Mouse (Mus musculus) ES-E14 (cell line): ENCODE data around the gene Nup107.

ENCODE experiments used
- CHD2 ChIP-seq: IDR thresholded peaks from 2 replicates; pipeline ENCODE4 v1.6.1; 2014; ENCODE audit warnings: mild to moderate bottlenecking, low read depth, low read length, inconsistent platforms
- HCFC1 ChIP-seq: IDR thresholded peaks from 2 replicates; pipeline ENCODE4 v1.6.1; 2012; ENCODE audit warnings: low read length, inconsistent platforms, borderline replicate concordance; ENCODE audit not compliant: insufficient read depth
- ZC3H11A ChIP-seq: IDR thresholded peaks from 2 replicates; pipeline ENCODE4 v1.6.1; 2012; ENCODE audit warnings: low read depth, mild to moderate bottlenecking, inconsistent platforms, low read length, borderline replicate concordance
- ZNF384 ChIP-seq: IDR thresholded peaks from 2 replicates; pipeline ENCODE4 v1.6.1; 2012; ENCODE audit warnings: low read depth, low read length, inconsistent platforms

GRCm38 (mm10) chr10:117755086-117755798 is 37.3 kb downstream of the Nup107 start:
- TF ChIP-seq ZNF384 (no peak), CHD2 (no peak), HCFC1 (no peak), ZC3H11A (no peak)
